ENCODE assay signal across 23 mouse cellular contexts in genomic region chr1:161744209-161744608, GRCm38 (mm10). TPM values are rescaled to one million over a fixed set of nuclear protein-coding genes. Genes with fewer than 3 reads are reported as not detected.
DNase-seq lines count a peak whose midpoint lies in the region; ATAC-seq and TF ChIP-seq lines count a peak whose summit lies in the region.
"Had no signal": no experiment of that assay in that cellular context is flagged by ENCODE, and none has a peak within 500 bp of the region (broad histone marks: within the 10 kb centered on the region; RNA-seq: fewer than 3 reads in every experiment).

No protein-coding gene starts in this region.

- no peak for TF ChIP-seq POLR2A in MEL (IDR thresholded peaks at IDR 0.05; ENCODE audit: control insufficient read depth in 1 of 2, insufficient read depth in 1 of 2, low read depth in 1 of 2, low read length in 2 of 2, poor library complexity in 1 of 2)

- TF ChIP-seq CTCF in MEL (IDR thresholded peaks at IDR 0.05 in 2 of 3, conservative IDR thresholded peaks at IDR 0.05 in 1 of 3; ENCODE audit: control insufficient read depth in 1 of 3, insufficient read depth in 1 of 3, low read depth in 2 of 3, low read length in 3 of 3, poor library complexity in 1 of 3, severe bottlenecking in 1 of 3) = no peak
- no peak for TF ChIP-seq CTCF in stomach, postnatal 0 days (IDR thresholded peaks at IDR 0.05; ENCODE audit: low read depth)
- no peak for TF ChIP-seq CTCF in lung, postnatal 0 days (IDR thresholded peaks at IDR 0.05)

- no peak overlapping the region for H3K4me2 ChIP-seq in stomach, postnatal 0 days (replicated peaks; ENCODE audit: low read depth)
- H3K4me2 ChIP-seq in lung, postnatal 0 days (replicated peaks; ENCODE audit: low read depth, low read length) = no peak overlapping the region
- H3K4me2 ChIP-seq: embryonic facial prominence, embryonic 12.5 days; forebrain, embryonic 13.5 days; forebrain, embryonic 15.5 days had no signal

- no peaks in the 10 kb centered on the region for H3K79me2 ChIP-seq in MEL (ENCODE audit: control insufficient read depth, insufficient read depth, low read length, poor library complexity)

- H3K4me1 ChIP-seq in MEL (ENCODE audit: control insufficient read depth in 1 of 2, insufficient read depth in 2 of 2, low read length in 2 of 2) = peaks cover 0 to 20% of the 10 kb centered on the region in 2 experiments; a peak in 2 of 4 replicates
- no peaks in the 10 kb centered on the region for H3K4me1 ChIP-seq in stomach, postnatal 0 days (replicated peaks; ENCODE audit: control insufficient read depth, insufficient read depth)
- H3K4me1 ChIP-seq in lung, postnatal 0 days (ENCODE audit: insufficient read depth, low read depth, low read length) = no peaks in the 10 kb centered on the region
- H3K4me1 ChIP-seq: embryonic facial prominence, embryonic 10.5 days; embryonic facial prominence, embryonic 12.5 days; forebrain, embryonic 13.5 days; forebrain, embryonic 15.5 days had no signal

- no peak overlapping the region for H3K4me3 ChIP-seq in MEL (ENCODE audit: control insufficient read depth in 1 of 2, insufficient read depth in 1 of 2, low read depth in 2 of 2, low read length in 2 of 2)
- H3K4me3 ChIP-seq in stomach, postnatal 0 days (ENCODE audit: low read depth, low read length) = no peak overlapping the region
- no peak overlapping the region for H3K4me3 ChIP-seq in lung, postnatal 0 days (ENCODE audit: low read depth, low read length)
- H3K4me3 ChIP-seq: embryonic facial prominence, embryonic 10.5 days; embryonic facial prominence, embryonic 12.5 days; forebrain, embryonic 13.5 days; forebrain, embryonic 15.5 days had no signal

- no peak overlapping the region for H3K9ac ChIP-seq in MEL (ENCODE audit: control insufficient read depth, low read depth, low read length, poor library complexity, severe bottlenecking)
- H3K9ac ChIP-seq in stomach, postnatal 0 days (ENCODE audit: low read length) = no peak overlapping the region
- H3K9ac ChIP-seq in lung, postnatal 0 days (replicated peaks; ENCODE audit: low read depth) = no peak overlapping the region
- H3K9ac ChIP-seq: embryonic facial prominence, embryonic 12.5 days; forebrain, embryonic 13.5 days; forebrain, embryonic 15.5 days; forebrain, postnatal 0 days had no signal

- no peak for TF ChIP-seq RAD21 in MEL (IDR thresholded peaks at IDR 0.05; ENCODE audit: low read depth, low read length)

- H3K27ac ChIP-seq in MEL (ENCODE audit: control insufficient read depth, low read depth, low read length) = no peak overlapping the region
- H3K27ac ChIP-seq in stomach, postnatal 0 days (replicated peaks) = no peak overlapping the region
- H3K27ac ChIP-seq in lung, postnatal 0 days (ENCODE audit: low read length) = no peak overlapping the region
- H3K27ac ChIP-seq: embryonic facial prominence, embryonic 10.5 days; embryonic facial prominence, embryonic 12.5 days; forebrain, embryonic 13.5 days; forebrain, embryonic 15.5 days had no signal

- WGBS in stomach, postnatal 0 days = 65% methylated on average over 4 of the region's 4 CpGs
- 63% methylated on average over 4 of the region's 4 CpGs for WGBS in lung, postnatal 0 days

- peaks cover 0 to 3% of the 10 kb centered on the region in 2 experiments; a peak in 1 of 4 replicates for H3K27me3 ChIP-seq in MEL (ENCODE audit: control insufficient read depth in 1 of 2, insufficient read depth in 2 of 2, low read length in 2 of 2)
- H3K27me3 ChIP-seq in stomach, postnatal 0 days (ENCODE audit: control insufficient read depth, insufficient read depth, low read length) = no peaks in the 10 kb centered on the region
- no peaks in the 10 kb centered on the region for H3K27me3 ChIP-seq in lung, postnatal 0 days (replicated peaks; ENCODE audit: insufficient read depth, low read length)
- H3K27me3 ChIP-seq: CH12.LX; embryonic facial prominence, embryonic 12.5 days; forebrain, embryonic 13.5 days; forebrain, embryonic 15.5 days had no signal

- H3K36me3 ChIP-seq in MEL (ENCODE audit: control insufficient read depth in 1 of 2, insufficient read depth in 2 of 2, low read length in 2 of 2) = peaks cover 0 to 7% of the 10 kb centered on the region in 2 experiments; a peak in 2 of 4 replicates
- no peaks in the 10 kb centered on the region for H3K36me3 ChIP-seq in stomach, postnatal 0 days (ENCODE audit: control insufficient read depth, insufficient read depth, low read length)
- no peaks in the 10 kb centered on the region for H3K36me3 ChIP-seq in lung, postnatal 0 days (ENCODE audit: insufficient read depth, low read length)
- H3K36me3 ChIP-seq: embryonic facial prominence, embryonic 10.5 days; embryonic facial prominence, embryonic 12.5 days; forebrain, embryonic 15.5 days; G1E had no signal

- peak; percentile 35; the same call in 1 of the 2 replicates for ATAC-seq in megakaryocyte-erythroid progenitor cell, adult 5-6 weeks (replicated peaks; ENCODE audit: low FRiP score, low TSS enrichment, poor library complexity, severe bottlenecking)
- peak; percentile 77 for ATAC-seq in stomach, postnatal 0 days (ENCODE audit: low FRiP score, low TSS enrichment)
- ATAC-seq in lung, postnatal 0 days = no peak
- ATAC-seq in frontal cortex, adult (ENCODE audit: low TSS enrichment) = no peak
- ATAC-seq: forebrain, embryonic 13.5 days; forebrain, embryonic 15.5 days; forebrain, postnatal 0 days had no signal

- TF ChIP-seq EP300 in MEL (IDR thresholded peaks at IDR 0.05; ENCODE audit: low read depth in 1 of 2, low read length in 2 of 2) = no peak
- TF ChIP-seq EP300 in stomach, postnatal 0 days (optimal IDR thresholded peaks at IDR 0.05) = no peak
- no peak for TF ChIP-seq EP300 in lung, postnatal 0 days (IDR thresholded peaks at IDR 0.05)

- no peaks in the 10 kb centered on the region for H3K9me3 ChIP-seq in MEL (replicated peaks; ENCODE audit: insufficient read depth, low read length)
- H3K9me3 ChIP-seq in stomach, postnatal 0 days (ENCODE audit: control insufficient read depth, low read length) = no peaks in the 10 kb centered on the region
- H3K9me3 ChIP-seq in lung, postnatal 0 days (ENCODE audit: low read length) = no peaks in the 10 kb centered on the region
- H3K9me3 ChIP-seq: embryonic facial prominence, embryonic 10.5 days; embryonic facial prominence, embryonic 12.5 days; forebrain, embryonic 13.5 days; forebrain, embryonic 15.5 days had no signal

- DNase-seq in MEL (ENCODE audit: low read depth, low spot score) = no peak
- DNase-seq in stomach, postnatal 0 days (ENCODE audit: low spot score) = peak; percentile 24
- DNase-seq in lung, postnatal 0 days (ENCODE audit: low spot score) = no peak
- DNase-seq in kidney, postnatal 4 days = no peak
- DNase-seq: adrenal gland, adult 8-10 months; adrenal gland, postnatal 14 days; adrenal gland, postnatal 36 days; B cell, adult 2 months; cerebellum, adult 11 months; cerebellum, adult 18-20 months; cerebellum, adult 8-10 months; cerebellum, adult 9-11 months; cerebellum, postnatal 25 days; forebrain, postnatal 0 days had no signal

TF ChIP-seq in MEL, 35 proteins besides CTCF, POLR2A, EP300 and RAD21:
- no peak for TF ChIP-seq ZNF384 (IDR thresholded peaks at IDR 0.05; ENCODE audit: low read depth, low read length)
- TF ChIP-seq TAL1 (IDR thresholded peaks at IDR 0.05; ENCODE audit: low read length) = 0 out of 2 replicates have a peak, but pooled peaks have one; percentile 12

RNA-seq across cellular contexts. Expression of gene Fasl, which starts 44.1 kb away (rescaled TPM):
- not detected in 2 replicates for total RNA-seq in MEL (2012; rRNA removed)
- polyA plus RNA-seq in MEL (2012; ENCODE audit: insufficient read depth in 1 of 2, insufficient read length in 2 of 2, low read depth in 1 of 2, low replicate concordance in 2 of 2, missing spikeins in 1 of 2) = not detected
- not detected in 2 replicates for total RNA-seq in megakaryocyte-erythroid progenitor cell, adult 5-6 weeks (2014; fragmentation: Nextera tagmentation)
- 3.2 TPM in 1 of 2 replicates, not detected in the other for total RNA-seq in megakaryocyte-erythroid progenitor cell, adult 5-6 weeks (2017)
- not detected in 2 replicates for polyA plus RNA-seq in stomach, postnatal 0 days (2015; fragmentation: Nextera tagmentation; extraction: Ambion mirVana)
- polyA plus RNA-seq in lung, postnatal 0 days (2015; fragmentation: Nextera tagmentation; extraction: Ambion mirVana) = 0.10 and 0.11 TPM in 2 replicates
- total RNA-seq: adrenal gland, postnatal 14 days had no signal
- polyA plus RNA-seq: embryonic facial prominence, embryonic 10.5 days; embryonic facial prominence, embryonic 12.5 days; embryonic facial prominence, embryonic 14.5 days; forebrain, embryonic 13.5 days; forebrain, postnatal 0 days; G1E had no signal

Comparison
In these comparisons a context has a peak if more than half of its experiments do, and no peak if none do; other contexts are left out.
1. ATAC-seq: peak in megakaryocyte-erythroid progenitor cell, adult 5-6 weeks (single experiment) and stomach, postnatal 0 days (single experiment); none in lung, postnatal 0 days (single experiment) and frontal cortex, adult (single experiment).